Mouse (Mus musculus) ES-CJ7 (cell line): ENCODE measurements around the gene Tescl.

Experiments
- DNase-seq: peaks from one replicate; pipeline ENCODE4 v3.0.0; 2011; ENCODE audit warnings: low read depth, low spot score

The Tescl gene

DNA sequence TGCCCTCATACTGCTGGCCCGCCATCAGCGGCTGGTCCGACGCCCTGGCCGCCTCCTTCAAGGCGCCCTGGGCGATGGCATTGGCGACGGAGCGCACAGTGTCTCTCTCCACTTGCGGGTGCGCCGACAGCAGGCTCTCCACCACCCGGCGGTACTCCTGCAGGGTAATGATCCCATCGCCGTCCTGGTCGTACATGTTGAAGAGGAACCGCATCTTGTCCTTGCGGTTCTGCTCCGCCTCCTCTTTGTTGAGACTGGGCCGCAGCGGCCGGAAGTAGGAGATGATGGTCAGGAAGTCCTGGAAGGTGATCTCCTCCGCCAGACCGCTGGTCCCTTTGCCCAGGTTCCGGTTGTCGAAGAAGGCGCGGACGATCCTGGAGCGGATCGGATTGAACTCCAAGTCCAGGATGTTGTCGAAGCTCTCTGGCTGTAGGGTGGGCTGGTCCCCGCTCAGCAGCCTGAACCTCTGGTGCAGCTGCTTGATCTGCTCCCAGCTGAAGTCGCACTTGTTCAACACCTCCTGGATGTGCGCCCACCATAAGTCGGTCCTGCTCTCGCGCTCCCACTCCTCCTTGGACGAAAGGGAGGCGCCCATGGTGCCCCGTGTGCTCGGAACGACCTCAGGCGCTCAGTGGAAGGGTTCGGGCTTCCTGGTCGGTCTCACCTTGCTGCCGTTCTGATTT lies at the start of gene Tescl:
Gene Tescl, minus strand, starts transcription at position 633 of the 683 bp plus-strand sequence.
- peak; percentile 60 for DNase-seq

DNA sequence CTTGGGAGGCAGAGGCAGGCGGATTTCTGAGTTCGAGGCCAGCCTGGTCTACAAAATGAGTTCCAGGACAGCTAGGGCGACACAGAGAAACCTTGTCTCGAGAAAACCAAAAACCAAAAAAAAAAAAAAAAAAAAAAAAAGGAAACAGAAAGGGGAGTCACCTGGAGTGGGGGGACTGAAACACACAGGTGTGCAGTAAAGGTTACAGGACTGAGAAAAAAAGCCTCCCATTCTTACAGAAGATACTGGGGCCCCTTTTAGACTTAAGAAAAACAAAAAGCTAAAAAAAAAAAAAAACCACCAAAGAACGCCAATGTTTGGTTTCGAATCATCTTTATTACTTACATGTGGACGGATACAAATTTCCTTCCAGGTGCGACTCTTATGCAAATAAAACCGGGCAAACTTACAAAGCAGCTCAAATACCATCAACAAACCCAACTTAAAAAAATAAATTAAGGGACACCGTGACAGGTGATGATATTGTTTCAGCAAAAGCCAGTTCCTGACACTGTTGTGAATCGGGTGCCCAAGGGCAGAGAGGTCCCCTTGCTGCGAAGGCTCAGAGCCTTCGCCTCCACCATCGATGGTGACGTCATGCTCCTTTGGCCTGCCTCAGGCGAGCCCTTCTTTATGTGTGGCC lies 49.1 kb upstream of the Tescl start:
- DNase-seq = no peak

DNA sequence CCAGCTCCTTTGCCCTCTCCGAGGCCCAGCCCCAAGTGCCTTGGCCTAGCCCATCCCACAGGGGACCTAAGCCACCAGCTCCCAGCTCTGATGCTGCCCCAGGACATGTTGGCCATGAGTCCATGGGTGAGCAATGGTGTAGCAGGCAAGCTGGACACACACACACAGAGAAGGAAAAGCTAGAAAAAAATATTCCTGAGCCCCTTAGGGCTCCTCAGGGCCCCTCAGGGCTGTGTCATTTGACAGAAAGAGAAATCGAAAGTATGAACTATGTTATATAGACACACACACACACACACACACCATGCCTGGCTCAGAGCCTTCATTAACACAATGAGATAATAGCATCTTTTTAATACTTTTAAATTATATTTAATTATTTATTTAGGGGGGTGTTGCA lies 46.6 kb upstream of the Tescl start:
- no peak for DNase-seq

DNA sequence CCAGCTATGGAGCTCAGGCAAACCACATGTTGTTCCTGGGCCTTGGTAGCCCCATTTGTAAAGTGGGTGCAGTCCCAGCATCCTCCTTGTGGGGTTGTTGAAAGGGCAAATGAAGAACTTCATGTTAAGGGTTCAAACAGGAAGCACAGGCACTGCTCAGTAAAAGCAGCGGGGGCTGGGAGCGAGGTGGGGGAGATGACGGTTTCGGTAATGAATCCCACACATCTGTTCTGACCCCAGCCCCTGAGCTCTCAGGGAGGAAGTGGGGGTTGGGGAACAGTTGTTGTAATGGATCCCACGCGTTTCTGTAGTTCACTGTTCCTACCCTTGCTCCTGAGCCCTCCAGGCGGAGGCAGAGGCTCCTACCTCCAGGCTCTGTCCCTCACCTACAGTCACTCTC lies 46.2 kb upstream of the Tescl start:
- DNase-seq = no peak

DNA sequence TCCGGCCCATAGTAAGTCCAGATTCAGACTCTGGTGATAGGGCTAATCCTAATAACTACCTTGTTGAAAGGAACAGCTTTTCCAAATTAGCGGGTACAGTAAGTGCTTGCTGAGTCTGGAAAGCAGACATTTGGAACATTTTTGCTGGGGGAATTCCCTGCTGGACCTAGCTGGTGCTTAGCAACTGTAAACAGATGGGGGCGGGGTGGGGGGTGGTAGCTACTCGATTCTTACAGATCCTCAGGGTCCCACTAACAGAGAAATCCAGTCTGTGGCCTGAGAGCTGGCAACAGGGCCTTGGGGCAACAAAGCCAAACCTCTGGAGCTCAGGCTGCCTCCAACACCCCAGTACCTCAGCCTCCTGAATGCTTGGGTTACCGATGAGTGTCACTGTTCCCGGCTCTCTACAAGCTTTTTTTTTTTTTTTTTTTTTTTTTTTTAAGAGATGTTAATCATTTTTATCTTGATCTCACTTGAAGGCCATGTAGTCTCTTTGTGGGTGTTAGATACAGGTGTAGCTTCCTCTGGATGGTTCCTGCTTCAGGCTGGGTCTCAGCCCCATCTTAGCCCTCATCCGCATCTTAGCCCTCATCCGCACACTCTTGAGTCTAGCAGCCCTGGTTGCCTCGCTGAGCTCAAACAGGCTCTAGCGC lies 44.4 kb upstream of the Tescl start:
- DNase-seq = no peak

DNA sequence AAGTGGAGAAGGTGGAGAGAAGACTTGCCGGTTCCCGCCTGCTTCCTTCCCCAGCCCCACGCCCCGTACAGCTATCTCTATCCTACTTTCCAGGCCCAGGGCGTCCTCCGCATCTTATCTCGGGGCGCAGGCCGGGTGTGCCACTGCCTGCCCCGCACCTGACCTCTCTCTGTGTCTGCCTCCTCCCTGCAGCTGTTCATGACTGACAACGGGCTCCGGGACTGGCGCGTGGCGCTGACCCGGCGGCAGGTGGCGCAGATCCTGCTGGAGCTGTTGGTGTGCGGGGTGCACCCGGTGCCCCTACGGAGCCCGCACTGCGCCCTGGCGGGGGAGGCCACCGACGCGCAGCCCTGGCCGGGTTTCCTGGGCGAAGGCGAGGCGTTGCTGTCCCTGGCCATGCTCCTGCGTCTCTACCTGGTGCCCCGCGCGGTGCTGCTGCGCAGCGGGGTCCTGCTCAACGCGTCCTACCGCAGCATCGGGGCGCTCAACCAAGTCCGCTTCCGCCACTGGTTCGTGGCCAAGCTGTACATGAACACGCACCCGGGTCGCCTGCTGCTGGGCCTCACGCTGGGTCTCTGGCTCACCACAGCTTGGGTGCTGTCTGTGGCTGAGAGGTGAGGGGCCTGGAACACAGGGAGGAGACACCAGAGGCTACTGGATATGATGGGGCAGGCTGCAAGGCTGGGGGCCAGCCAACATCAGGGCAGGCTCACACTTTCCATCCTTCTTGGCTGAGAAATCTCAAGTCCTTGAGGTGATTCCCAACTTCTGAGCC lies 43.5 kb upstream of the Tescl start:
- peak; percentile 65 for DNase-seq

DNA sequence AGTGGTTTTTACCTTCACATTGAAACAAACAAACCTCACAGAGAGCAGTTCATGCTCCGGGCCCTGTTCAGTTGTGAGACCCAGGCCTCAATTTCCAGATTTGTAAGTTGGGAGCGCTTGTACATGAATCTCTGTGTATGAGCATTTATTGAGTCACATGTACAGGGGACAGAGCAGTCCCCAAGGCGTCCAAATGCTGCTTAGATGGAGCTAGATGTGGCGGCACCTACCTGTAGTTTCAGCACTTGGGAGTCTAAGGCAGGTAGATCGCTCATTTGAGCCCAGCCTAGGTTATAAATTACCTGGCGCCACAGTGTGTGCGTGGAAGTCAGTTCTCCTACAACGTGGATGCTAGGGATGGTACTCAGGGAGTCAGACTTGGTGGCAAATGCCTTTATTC lies 42.7 kb upstream of the Tescl start:
- DNase-seq = no peak

DNA sequence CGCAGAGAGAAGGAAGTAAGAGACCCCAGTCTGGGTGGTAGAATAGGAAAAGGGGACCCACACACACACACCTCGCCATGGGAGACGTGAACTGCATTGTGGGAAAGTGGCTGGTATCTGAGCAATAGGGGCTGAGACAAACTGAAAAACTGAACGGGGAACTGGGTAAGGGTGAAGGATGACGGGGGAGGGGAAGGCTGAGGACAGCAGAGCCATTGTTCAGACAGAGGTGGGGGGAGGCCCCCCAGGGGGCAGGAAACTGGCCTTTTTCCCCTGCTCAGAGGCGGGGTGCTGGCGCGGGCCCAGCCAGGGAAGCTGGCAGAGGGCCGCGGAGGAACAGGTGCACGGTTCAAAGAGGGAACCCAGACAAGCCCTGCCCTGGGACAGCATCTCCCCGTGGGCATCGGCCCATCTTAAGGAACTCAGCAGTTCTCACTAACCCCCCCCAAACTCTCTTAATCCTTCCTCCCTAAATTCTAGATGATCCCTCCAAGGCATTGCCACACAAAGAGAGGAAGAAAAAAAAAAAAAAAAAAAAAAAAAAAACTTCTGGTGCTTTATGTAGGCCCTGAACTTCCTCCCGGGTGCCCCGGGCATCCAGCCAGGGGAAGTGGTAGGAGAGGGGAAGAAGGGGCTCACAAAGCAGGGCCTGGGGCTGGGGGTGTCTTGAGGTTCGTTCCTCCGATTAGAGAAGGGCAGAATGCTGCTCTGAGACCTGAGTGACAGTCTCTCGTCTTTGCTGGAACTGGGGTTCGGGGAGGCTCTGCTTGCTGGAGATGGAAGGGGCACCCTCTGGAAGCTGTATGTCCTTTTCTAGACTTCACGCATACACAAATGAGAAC lies 40.0 kb upstream of the Tescl start:
- no peak for DNase-seq

DNA sequence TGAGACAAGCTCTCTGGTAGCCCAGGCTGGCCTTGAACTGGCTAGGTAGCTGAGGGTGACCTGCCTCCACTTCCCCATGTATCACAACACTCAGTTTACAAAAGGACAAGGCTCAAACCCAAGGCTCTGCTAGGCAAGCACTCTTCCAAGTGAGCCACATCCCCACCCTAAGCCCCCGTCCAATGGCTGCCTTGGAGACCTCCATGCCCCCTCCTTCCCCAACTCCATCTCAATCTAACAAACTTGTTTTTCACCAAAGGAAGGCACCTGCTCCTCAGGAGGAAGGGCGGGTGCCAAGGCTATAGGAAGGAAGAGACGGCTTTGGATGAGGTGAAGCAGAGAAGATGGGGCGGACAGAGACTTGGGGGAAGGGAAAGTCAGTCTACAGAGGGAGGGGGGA lies 39.0 kb upstream of the Tescl start:
- DNase-seq = no peak

DNA sequence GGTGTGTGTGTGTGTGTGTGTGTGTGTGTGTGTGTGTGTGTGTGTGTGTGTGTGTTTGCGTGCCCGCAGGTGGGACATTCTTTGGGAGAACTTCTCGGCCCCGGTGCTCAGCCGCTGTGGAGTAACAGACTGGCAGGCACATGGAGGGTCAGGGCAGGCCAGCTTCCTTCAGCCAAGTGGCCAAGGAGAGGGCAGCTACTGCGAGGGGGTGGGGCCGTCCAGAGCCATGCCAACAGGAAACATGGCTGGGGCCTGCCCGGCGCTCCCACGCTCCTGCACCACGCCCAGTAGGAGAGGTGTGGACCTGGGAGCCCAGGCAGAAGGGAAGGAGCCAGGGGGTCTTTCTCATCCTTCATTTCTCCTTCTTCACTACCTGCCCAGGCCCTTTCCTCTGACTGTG lies 38.6 kb upstream of the Tescl start:
- no peak for DNase-seq

DNA sequence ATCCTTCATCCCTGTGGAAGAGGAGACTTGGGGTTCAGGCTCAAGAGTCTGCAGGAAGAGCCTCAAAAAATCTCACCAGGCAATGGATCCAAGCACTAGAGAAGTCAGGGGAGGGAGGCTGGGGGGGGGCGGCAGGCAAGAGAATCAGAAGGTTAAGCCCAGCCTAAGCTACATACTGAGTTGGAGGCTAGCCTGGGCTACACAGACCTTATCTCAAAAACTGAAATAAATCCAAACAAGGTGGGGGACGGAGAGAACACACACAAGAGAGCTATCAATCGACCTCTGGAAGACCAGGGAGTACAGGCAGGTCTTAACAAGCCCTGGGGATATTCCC lies 38.0 kb upstream of the Tescl start:
- no peak for DNase-seq

DNA sequence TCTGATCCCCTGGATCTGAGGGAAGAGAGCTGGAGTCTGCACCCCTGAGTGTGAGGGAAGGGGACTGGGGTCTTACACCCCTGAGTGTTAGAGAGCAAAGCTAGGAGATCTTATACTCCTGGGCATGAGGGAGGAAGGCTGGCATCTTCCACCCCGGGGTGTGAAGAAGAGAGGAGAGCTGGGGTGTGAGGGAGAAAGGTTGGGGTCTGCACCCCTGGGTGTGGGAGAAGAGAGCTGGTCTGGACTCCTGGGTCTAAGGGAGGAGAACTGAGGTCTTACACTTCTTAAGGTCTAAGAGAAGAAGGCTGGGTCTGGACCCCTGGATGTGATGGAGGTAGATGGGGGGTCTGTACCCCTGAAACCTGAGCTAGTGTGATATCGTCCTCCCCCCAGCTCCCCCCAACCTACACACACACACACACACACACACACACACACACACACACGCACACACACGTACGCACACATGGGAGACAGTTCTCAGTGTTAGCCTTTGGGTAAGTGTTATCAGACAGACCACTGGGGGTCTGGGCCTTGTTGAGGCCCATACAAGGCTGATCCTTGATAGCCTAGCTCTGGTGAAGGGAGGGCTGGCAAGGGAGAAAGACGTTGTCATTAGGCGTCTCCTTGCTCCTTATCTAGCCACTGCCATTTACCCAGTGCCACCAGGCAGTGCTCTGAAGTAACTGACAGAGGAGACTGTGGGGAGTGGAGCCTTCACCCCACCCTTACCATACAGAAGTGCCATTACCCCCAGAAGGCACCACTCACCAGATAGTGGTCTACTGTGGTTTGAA lies 37.5 kb upstream of the Tescl start:
- DNase-seq = no peak

DNA sequence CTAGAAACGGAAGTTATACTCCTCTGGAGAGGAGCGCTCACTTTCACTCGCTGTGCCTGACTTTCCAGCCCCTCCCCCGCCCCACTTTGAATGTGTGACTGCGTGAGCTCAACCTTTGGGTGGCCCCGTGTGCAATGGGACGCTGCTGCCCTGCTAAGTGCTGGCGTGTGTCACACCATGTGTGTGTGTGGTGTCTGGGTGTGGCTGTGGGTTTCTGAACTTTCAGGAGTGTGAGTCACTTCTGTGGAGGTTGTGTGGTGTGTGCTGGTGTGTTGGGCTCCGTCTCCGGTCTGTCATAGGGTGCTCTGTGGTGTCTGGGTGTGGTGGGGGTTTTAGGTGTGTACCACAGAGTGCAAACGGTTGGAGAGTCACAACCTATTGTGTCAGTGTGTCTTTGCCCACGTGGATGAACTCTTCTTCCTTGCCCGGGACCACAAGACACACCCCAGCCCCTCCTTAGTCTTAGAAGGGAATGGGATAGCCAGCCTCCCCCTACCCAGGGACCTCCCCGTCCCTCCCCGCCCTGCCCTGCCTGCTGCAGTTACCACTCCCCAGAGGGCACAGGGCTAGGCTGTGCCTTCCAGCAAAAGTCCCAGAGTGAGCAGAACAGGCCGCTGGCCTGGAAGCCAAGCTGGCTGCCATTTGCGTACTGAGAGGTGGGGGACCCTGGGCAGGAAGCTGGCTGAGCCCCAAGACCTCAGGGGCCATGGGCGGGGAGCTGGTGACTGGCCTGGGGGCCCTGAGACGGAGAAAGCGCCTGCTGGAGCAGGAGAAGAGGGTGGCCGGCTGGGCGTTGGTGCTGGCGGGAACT lies 36.2 kb upstream of the Tescl start, which contains the start of gene Kcnn4:
Gene Kcnn4, plus strand, starts transcription at position 533 of the 811 bp plus-strand sequence.
- no peak for DNase-seq

DNA sequence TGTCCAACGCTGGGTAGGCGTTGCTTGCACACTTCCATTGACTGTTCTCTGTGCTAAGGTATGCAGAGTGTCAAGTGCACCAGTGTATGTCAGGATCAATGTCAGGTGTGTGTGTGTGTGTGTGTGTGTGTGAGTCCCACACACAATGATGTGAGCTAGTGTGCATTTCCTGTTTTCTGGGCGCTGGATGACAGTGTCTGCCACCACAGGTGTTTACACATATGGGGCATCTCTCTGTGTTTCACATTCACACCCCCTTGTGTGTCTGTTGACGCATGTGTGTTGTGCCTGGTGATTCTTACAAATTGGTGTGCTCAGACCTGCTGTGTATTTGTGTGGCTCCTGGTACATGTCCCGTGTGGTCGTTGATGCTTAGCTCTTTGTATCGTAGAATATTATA lies 35.2 kb upstream of the Tescl start:
- DNase-seq = no peak

DNA sequence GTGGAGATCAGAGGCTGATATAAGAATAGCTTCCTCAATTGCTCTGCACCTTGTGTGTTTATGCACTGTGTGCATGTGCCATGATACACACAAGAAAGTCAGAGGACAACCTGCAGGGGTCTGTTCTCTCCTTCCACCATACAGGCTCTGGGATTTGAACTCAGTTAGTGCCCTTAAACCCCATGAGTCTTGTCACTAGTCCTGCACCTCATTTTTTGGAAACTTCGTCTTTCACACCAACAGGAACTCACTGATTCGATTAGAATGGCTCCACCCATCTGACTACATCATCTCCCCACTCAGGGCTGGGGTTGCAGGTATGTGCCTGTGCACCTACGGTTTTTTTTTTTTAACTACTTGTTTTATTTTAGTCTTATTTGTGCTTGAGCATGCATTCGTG lies 34.5 kb upstream of the Tescl start:
- DNase-seq = no peak

DNA sequence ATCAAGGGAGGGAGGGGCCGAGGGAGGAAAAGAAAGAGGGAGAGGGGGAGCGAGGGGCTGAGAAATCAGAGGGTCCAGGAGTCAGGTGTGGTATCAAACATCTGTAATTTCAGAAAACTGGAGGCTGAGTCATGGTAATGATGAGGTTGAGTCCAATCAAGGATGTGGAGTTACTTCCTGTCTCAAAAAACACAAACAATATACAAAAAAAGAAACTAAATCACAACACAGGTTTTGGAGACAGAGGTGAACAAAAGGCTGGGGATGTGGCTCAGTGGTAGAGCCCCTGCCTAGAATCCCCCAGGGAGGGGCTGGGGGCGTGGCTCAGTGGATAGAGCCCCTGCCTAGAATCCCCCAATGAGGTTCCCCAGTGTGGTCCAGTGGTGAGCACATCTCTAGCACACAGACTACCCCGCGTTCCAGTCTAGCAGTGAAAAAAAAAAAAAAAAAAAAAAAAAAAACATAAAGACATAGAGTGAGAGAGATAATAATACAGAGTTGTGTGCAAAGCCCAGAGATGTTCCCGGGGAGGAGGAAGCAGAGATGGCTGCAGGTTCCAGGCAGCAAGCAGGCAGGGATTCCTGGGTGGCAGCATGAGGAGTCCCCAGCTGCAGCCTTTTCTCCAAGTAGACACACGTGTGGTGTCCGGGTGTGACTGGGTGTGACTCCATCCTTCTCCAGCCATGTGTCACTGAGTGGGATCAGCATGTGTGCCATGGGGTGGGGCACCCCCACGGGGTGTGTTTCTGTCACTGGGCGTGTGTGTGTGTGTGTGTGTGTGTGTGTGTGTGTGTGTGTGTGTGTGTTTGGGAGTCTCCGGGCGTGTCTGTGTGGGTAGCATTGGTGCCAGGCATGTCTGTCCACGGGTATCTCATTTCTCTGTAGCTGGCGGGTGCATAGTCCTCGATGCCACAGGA lies 33.2 kb upstream of the Tescl start:
- no peak for DNase-seq

DNA sequence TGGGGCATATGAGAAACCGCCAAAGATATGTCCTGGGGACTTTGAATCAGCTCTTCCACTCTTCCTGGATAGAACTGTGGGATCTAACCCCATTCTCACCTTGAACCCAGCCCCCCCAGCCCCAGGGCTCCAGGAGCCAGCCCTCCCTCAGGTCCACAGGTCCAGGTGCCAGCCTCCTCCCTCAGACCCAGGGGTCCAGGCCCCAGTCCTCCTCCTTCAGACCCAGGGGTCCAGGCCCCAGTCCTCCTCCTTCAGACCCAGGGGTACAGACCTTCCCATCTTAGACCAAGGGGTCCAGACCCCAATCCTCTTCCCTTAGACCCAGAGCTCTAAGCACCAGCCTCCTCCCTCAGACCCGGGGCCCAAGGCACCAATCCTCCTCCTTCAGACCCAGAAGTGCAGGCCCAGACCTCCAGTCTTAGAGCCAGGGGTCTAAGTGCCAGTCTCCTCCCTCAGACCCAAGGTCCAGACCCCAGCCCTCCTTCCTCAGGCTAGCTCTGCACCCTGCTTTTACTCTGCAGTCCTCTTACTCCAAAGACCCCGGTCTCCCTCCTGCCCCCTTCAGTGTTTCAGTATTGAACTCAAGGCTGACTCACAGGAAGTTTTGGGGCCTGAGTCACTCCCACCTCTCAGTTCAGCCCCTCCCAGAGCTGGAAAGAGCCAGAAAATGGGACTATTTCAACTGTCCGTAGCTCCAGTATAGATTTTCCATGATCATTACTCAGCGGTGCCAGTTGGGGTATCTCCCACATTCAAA lies 31.7 kb upstream of the Tescl start:
- no peak for DNase-seq

DNA sequence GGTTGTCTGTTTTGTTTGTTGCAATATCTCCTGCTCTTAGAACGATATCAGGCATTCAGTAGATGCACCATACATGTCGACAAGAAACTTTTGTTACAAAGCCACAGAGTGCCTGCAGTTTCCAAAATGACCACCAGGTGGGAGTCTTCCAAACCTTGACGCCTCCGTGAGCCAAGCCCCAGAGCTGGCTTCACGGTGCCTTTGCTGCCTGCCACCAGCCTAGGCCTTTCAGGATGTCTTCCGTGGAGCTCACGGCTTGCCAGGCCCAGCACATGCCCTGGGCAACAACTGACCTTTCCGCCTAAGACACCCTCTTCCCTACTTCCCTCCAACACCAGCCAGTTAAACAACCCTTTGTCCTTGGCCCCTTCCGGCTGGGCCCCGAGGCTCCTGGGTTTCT lies 31.1 kb upstream of the Tescl start:
- DNase-seq = peak; percentile 81
